Mouse (Mus musculus) layer of hippocampus, adult 8-10 months (tissue): ENCODE results near the gene Olfr384. TPM values are rescaled to one million over a fixed set of nuclear protein-coding genes. Genes with fewer than 3 reads are reported as not detected.
"Not testable (repeated sequence)": the region's sequence is repeated elsewhere in the genome, so short reads cannot be mapped to it uniquely, and the experiment has no call there.

Source experiments
- DNase-seq, 2 experiments: peaks; one replicate each; pipeline ENCODE4 v3.0.0; 2022; ENCODE audit warnings: low spot score in 2 of 2
- total RNA-seq, 4 experiments: library from RNA; stranded (reverse); gene quantifications; 2 replicates each; pipeline ENCODE4 v1.2.4; 2022

The Olfr384 gene
- not detected for total RNA-seq

DNA sequence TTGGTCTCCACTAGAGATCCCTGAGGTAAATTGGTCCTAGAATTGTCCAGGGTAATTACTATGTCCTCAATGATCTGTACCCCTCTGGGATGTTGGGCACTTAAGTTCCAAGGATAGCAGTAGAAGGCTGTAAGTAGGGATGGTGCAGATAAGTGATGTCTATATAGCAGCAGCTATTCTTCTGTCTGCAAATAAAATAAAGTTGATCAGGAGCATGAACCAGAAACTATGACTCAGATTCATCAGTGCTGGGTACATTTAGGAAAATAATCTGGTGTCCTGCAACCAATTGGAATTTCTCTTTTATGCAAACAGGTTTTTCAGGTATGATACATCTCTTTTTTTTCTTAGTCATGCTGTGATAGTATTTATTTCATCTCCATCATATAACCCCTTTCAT, at the start of gene Olfr384:
Gene Olfr384 (plus strand): TSS at position 301 of the 400 bp plus-strand sequence.
- DNase-seq = no peak

DNA sequence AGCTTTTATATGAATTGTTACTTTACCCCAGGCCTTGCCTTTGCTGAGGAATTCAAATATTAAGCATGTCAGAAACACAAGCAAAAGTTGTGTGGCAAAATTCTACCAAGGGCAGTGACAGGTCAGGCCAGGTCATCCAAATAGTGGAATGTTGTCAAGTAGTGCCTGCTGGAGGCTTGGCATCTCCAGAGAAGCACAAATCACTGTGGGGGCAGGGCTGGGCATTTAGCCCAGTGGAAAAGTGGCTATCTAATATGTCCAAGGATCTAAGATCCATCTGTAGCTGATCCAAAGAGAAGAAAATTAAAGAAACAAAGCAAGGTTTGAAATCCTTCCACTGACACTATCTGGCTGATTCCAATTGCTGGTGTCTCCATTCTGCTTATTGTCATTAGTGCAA, 18.5 kb upstream of the Olfr384 start:
- DNase-seq = no peak

DNA sequence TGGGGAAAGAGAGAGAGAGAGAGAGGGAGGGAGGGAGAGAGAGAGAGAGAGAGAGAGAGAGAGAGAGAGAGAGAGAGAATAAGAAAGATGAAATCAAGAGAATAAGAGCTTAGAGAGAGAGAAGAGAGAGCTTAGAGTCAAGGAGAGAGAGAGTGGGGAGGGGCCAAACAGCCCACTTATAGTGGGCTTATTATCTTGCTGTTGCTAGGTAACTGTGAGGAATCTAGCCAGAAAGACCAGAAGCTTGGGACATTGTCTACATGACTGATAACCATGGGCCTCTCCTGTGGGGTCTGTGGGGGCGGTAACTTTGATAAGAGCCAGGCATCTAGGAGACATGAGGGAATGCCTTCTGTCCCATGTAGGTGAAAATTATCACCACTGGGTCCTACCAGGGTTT, 15.2 kb upstream of the Olfr384 start:
- not testable (repeated sequence) for DNase-seq

DNA sequence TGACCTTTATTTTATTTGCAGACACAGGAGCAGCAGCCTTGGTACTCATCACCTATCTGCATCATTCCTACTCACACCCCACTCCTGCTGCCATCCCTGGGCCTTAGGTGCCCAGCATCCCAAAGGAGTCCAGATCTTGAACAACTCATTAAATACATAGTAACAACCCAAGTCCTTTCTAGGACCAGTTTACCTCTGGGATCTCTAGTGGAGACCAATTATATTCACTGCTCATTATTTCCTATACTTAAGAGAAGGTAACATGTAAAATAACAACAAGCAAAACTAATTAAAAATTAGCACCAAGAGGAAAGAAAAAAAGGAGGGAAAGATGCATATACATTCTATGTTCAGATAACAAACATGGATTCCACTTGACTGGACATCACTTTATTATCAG, 5.5 kb upstream of the Olfr384 start, which contains the start of gene Olfr385:
Gene Olfr385 (minus strand): TSS at position 101 of the 400 bp plus-strand sequence.
- no peak for DNase-seq

Other genes starting within 250 kb of the Olfr384 start
- gene Olfr20, start 247.8 kb upstream of the Olfr384 start, total RNA-seq = not detected
- not detected for gene Olfr376, start 227.3 kb upstream of the Olfr384 start, total RNA-seq
- gene Olfr1, start 199.0 kb upstream of the Olfr384 start, total RNA-seq = not detected
- not detected for gene Olfr378, start 170.1 kb upstream of the Olfr384 start, total RNA-seq
- not detected for gene Olfr380, start 141.1 kb upstream of the Olfr384 start, total RNA-seq
- gene Olfr381, start 107.0 kb upstream of the Olfr384 start, total RNA-seq = not detected
- gene Olfr382, start 81.4 kb upstream of the Olfr384 start, total RNA-seq = not detected
- gene Olfr385, start 5.6 kb upstream of the Olfr384 start, total RNA-seq = not detected
- gene Zfp735, start 90.2 kb downstream of the Olfr384 start, total RNA-seq = not detected
- not detected for gene Olfr389, start 182.1 kb downstream of the Olfr384 start, total RNA-seq
- gene Olfr390, start 184.4 kb downstream of the Olfr384 start, total RNA-seq = not detected
- gene Olfr391-ps, start 204.5 kb downstream of the Olfr384 start, total RNA-seq = not detected
- not detected for gene Olfr392, start 218.5 kb downstream of the Olfr384 start, total RNA-seq